Comparison of ENCODE assay signal across 17 mouse cellular contexts in genomic region chr14:77621473-77622264, GRCm38 (mm10).
DNase-seq lines count a peak whose midpoint lies in the region; ATAC-seq lines count a peak whose summit lies in the region.
"Had no signal": no experiment of that assay in that cellular context is flagged by ENCODE, and none has a peak within 500 bp of the region (broad histone marks: within the 10 kb centered on the region; RNA-seq: fewer than 3 reads in every experiment).

No protein-coding gene starts in this region.

- H3K4me1 ChIP-seq in forebrain, embryonic 14.5 days (ENCODE audit: control insufficient read depth, insufficient read depth, low read length): peaks cover 14% of the 10 kb centered on the region
- peaks cover 25% of the 10 kb centered on the region for H3K4me1 ChIP-seq in forebrain, embryonic 10.5 days
- peaks cover 29% of the 10 kb centered on the region for H3K4me1 ChIP-seq in limb, embryonic 15.5 days
- H3K4me1 ChIP-seq in limb, embryonic 10.5 days: peaks cover 24% of the 10 kb centered on the region

- ATAC-seq in forebrain, embryonic 14.5 days: peak; percentile 67
- no peak for ATAC-seq in limb, embryonic 15.5 days (ENCODE audit: insufficient number of reproducible peaks, low FRiP score, low TSS enrichment, low read depth)

- WGBS in forebrain, embryonic 14.5 days: 58% methylated on average over 4 of the region's 4 CpGs
- 76% methylated on average over 4 of the region's 4 CpGs for WGBS in forebrain, embryonic 10.5 days
- 60% methylated on average over 4 of the region's 4 CpGs for WGBS in limb, embryonic 15.5 days
- 69% methylated on average over 4 of the region's 4 CpGs for WGBS in limb, embryonic 10.5 days

- H3K4me3 ChIP-seq in forebrain, embryonic 14.5 days (ENCODE audit: low read depth, low read length): no peak overlapping the region
- H3K4me3 ChIP-seq in forebrain, embryonic 10.5 days: no peak overlapping the region
- no peak overlapping the region for H3K4me3 ChIP-seq in limb, embryonic 15.5 days
- no peak overlapping the region for H3K4me3 ChIP-seq in limb, embryonic 10.5 days
- H3K4me3 ChIP-seq: gastrocnemius, adult 2 months; lung, embryonic 15.5 days; megakaryocyte, embryonic 14.5 days; neural tube, embryonic 12.5 days had no signal

- peak; percentile 45 for DNase-seq in forebrain, embryonic 14.5 days (ENCODE audit: low spot score)
- no peak for DNase-seq in forebrain, embryonic 10.5 days (ENCODE audit: extremely low spot score, low spot score)
- DNase-seq in limb, embryonic 10.5 days (ENCODE audit: low spot score): no peak
- peak; percentile 52 to 75 for DNase-seq in frontal cortex, adult 2 months (ENCODE audit: extremely low spot score in 1 of 2, low spot score in 1 of 2)
- peak; percentile 64 to 71 for DNase-seq in right cerebral cortex, postnatal 10 days (ENCODE audit: low spot score in 2 of 2)
- DNase-seq in thymus, postnatal 0 days (ENCODE audit: low spot score): no peak
- no peak for DNase-seq in cerebellum, postnatal 4 days (ENCODE audit: low spot score in 2 of 2)
- DNase-seq: adrenal gland, adult 8-10 months; gastrocnemius, adult 2 months; kidney, adult 8-10 months; layer of hippocampus, adult 9-11 months; liver had no signal

- H3K9me3 ChIP-seq in forebrain, embryonic 14.5 days (replicated peaks; ENCODE audit: control insufficient read depth, low read length): no peaks in the 10 kb centered on the region
- H3K9me3 ChIP-seq in forebrain, embryonic 10.5 days: no peaks in the 10 kb centered on the region; the same call in 1 of the 2 replicates
- H3K9me3 ChIP-seq in limb, embryonic 15.5 days: no peaks in the 10 kb centered on the region
- H3K9me3 ChIP-seq in limb, embryonic 10.5 days (replicated peaks): no peaks in the 10 kb centered on the region
- H3K9me3 ChIP-seq: lung, embryonic 15.5 days; neural tube, embryonic 12.5 days had no signal

- H3K4me2 ChIP-seq in forebrain, embryonic 14.5 days (ENCODE audit: low read length): no peak overlapping the region
- H3K4me2 ChIP-seq in limb, embryonic 15.5 days: no peak overlapping the region
- H3K4me2 ChIP-seq: heart, embryonic 11.5 days; lung, embryonic 15.5 days; neural tube, embryonic 12.5 days had no signal

- no peaks in the 10 kb centered on the region for H3K27me3 ChIP-seq in forebrain, embryonic 14.5 days (replicated peaks; ENCODE audit: control insufficient read depth, insufficient read depth, low read length)
- H3K27me3 ChIP-seq in forebrain, embryonic 10.5 days (ENCODE audit: poor library complexity, severe bottlenecking): peaks cover 7% of the 10 kb centered on the region; the same call in 1 of the 2 replicates
- H3K27me3 ChIP-seq in limb, embryonic 15.5 days: no peaks in the 10 kb centered on the region
- H3K27me3 ChIP-seq in limb, embryonic 10.5 days (ENCODE audit: low read depth, poor library complexity, severe bottlenecking): no peaks in the 10 kb centered on the region
- H3K27me3 ChIP-seq: lung, embryonic 15.5 days; megakaryocyte, embryonic 14.5 days; neural tube, embryonic 12.5 days had no signal

- no peaks in the 10 kb centered on the region for H3K36me3 ChIP-seq in forebrain, embryonic 14.5 days (ENCODE audit: control insufficient read depth, insufficient read depth, low read length)
- H3K36me3 ChIP-seq in forebrain, embryonic 10.5 days (replicated peaks): no peaks in the 10 kb centered on the region
- H3K36me3 ChIP-seq in limb, embryonic 15.5 days: no peaks in the 10 kb centered on the region; the same call in 1 of the 2 replicates
- H3K36me3 ChIP-seq in limb, embryonic 10.5 days: no peaks in the 10 kb centered on the region
- H3K36me3 ChIP-seq: lung, embryonic 15.5 days; neural tube, embryonic 12.5 days had no signal

- no peak overlapping the region for H3K9ac ChIP-seq in forebrain, embryonic 14.5 days (ENCODE audit: low read length)
- H3K9ac ChIP-seq in limb, embryonic 15.5 days: no peak overlapping the region
- H3K9ac ChIP-seq: lung, embryonic 15.5 days; neural tube, embryonic 12.5 days had no signal

- peak overlapping the region; percentile 58; the same call in 1 of the 2 replicates for H3K27ac ChIP-seq in forebrain, embryonic 14.5 days (ENCODE audit: low read depth, low read length)
- no peak overlapping the region for H3K27ac ChIP-seq in forebrain, embryonic 10.5 days
- peak overlapping the region; percentile 34; the same call in 1 of the 2 replicates for H3K27ac ChIP-seq in limb, embryonic 15.5 days
- no peak overlapping the region for H3K27ac ChIP-seq in limb, embryonic 10.5 days
- H3K27ac ChIP-seq: gastrocnemius, adult 2 months; lung, embryonic 15.5 days; neural tube, embryonic 12.5 days had no signal

Comparison
In these comparisons a context has a peak if more than half of its experiments do, and no peak if none do; other contexts are left out.
1. DNase-seq: peak in forebrain, embryonic 14.5 days (single experiment), frontal cortex, adult 2 months (2 of 2) and right cerebral cortex, postnatal 10 days (2 of 2); none in forebrain, embryonic 10.5 days (single experiment), limb, embryonic 10.5 days (single experiment), thymus, postnatal 0 days (single experiment) and cerebellum, postnatal 4 days (0 of 2).
2. H3K27ac ChIP-seq: peak in forebrain, embryonic 14.5 days (single experiment) and limb, embryonic 15.5 days (single experiment); none in forebrain, embryonic 10.5 days (single experiment) and limb, embryonic 10.5 days (single experiment).